Mouse (Mus musculus) testis, adult 2 months (tissue): ENCODE measurements around the gene 1700012A03Rik. TPM values are rescaled to one million over a fixed set of nuclear protein-coding genes. Genes with fewer than 3 reads are reported as not detected.

ENCODE experiments used
- H3K27ac ChIP-seq: fragments of 200-500 bp; 2 replicates; pipeline ENCODE4 v1.5.1; 2012; ENCODE audit warnings: low read depth, low read length; ENCODE audit not compliant: control insufficient read depth, insufficient read depth
- H3K27me3 ChIP-seq: fragments of 200-500 bp; 2 replicates; pipeline ENCODE4 v1.6.1; 2012; ENCODE audit warnings: mild to moderate bottlenecking, low read length, moderate library complexity; ENCODE audit not compliant: control insufficient read depth, insufficient read depth
- H3K36me3 ChIP-seq: fragments of 200-500 bp; 2 replicates; pipeline ENCODE4 v1.6.1; 2012; ENCODE audit warnings: mild to moderate bottlenecking, low read length; ENCODE audit not compliant: control insufficient read depth, insufficient read depth
- H3K4me1 ChIP-seq: fragments of 200-500 bp; 2 replicates; pipeline ENCODE4 v1.6.1; 2012; ENCODE audit warnings: low read length; ENCODE audit not compliant: control insufficient read depth, insufficient read depth
- H3K4me3 ChIP-seq: fragments of 200-500 bp; 2 replicates; pipeline ENCODE4 v1.5.1; 2012; ENCODE audit warnings: low read depth, mild to moderate bottlenecking, low read length, moderate library complexity, mixed read lengths; ENCODE audit not compliant: control insufficient read depth
- CTCF ChIP-seq: fragments of 200-500 bp; IDR thresholded peaks from 2 replicates; pipeline ENCODE4 v1.5.1; 2012; ENCODE audit warnings: low read depth, mild to moderate bottlenecking, inconsistent platforms, low read length, moderate library complexity; ENCODE audit not compliant: control insufficient read depth, insufficient read depth, insufficient replicate concordance
- POLR2A ChIP-seq: fragments of 200-500 bp; IDR thresholded peaks from 2 replicates; pipeline ENCODE4 v1.6.1; 2012; ENCODE audit warnings: low read depth, mild to moderate bottlenecking, inconsistent platforms, low read length, moderate library complexity; ENCODE audit not compliant: control insufficient read depth
- polyA plus RNA-seq: library from polyadenylated mRNA; depleted of rRNA; stranded (reverse); fragments of >200 nt; gene quantifications from 2 replicates; pipeline ENCODE4 v1.2.3, GENCODE M21; 2012

The 1700012A03Rik gene
- polyA plus RNA-seq, 1 experiment, result 193 TPM

GRCm38 (mm10) chr6:32052135-32052915 is 2.3 kb downstream of the 1700012A03Rik start:
- TF ChIP-seq POLR2A, result no peak
- TF ChIP-seq CTCF, result no peak
- peak overlapping the region; percentile 74 for H3K4me3 ChIP-seq
- no peaks in the 10 kb centered on the region for H3K27me3 ChIP-seq
- H3K27ac ChIP-seq, result no peak overlapping the region
- no peaks in the 10 kb centered on the region for H3K36me3 ChIP-seq
- no peaks in the 10 kb centered on the region; the same call in 1 of the 2 replicates for H3K4me1 ChIP-seq

- H3K4me1 ChIP-seq, result no peaks in the 10 kb centered on the region; the same call in 1 of the 2 replicates
- H3K4me3 ChIP-seq, result no peak overlapping the region
- H3K27ac ChIP-seq, result no peak overlapping the region
- TF ChIP-seq POLR2A (no peak), CTCF (no peak)
- no peaks in the 10 kb centered on the region for H3K36me3 ChIP-seq
- no peaks in the 10 kb centered on the region for H3K27me3 ChIP-seq
These were observed 6.5 kb downstream of the 1700012A03Rik start for GRCm38 (mm10) chr6:32056525-32056924.

GRCm38 (mm10) chr6:32058571-32058970 is 8.5 kb downstream of the 1700012A03Rik start:
- H3K27ac ChIP-seq, result no peak overlapping the region
- H3K4me3 ChIP-seq, result no peak overlapping the region
- no peaks in the 10 kb centered on the region for H3K27me3 ChIP-seq
- H3K36me3 ChIP-seq, result no peaks in the 10 kb centered on the region
- H3K4me1 ChIP-seq, result no peaks in the 10 kb centered on the region; the same call in 1 of the 2 replicates
- TF ChIP-seq CTCF (no peak), POLR2A (no peak)

- Histone ChIP-seq H3K27me3 (no peaks in the 10 kb centered on the region), H3K4me3 (no peak overlapping the region), H3K4me1 (no peaks in the 10 kb centered on the region), H3K27ac (no peak overlapping the region), H3K36me3 (no peaks in the 10 kb centered on the region)
- TF ChIP-seq POLR2A, result no peak
- TF ChIP-seq CTCF, result no peak
These were observed 10.6 kb downstream of the 1700012A03Rik start for GRCm38 (mm10) chr6:32060641-32061040.

GRCm38 (mm10) chr6:32061266-32061665 is 11.2 kb downstream of the 1700012A03Rik start:
- Histone ChIP-seq H3K36me3 (no peaks in the 10 kb centered on the region), H3K27ac (no peak overlapping the region), H3K4me3 (no peak overlapping the region), H3K27me3 (no peaks in the 10 kb centered on the region), H3K4me1 (no peaks in the 10 kb centered on the region)
- TF ChIP-seq CTCF (no peak), POLR2A (no peak)

- TF ChIP-seq CTCF (no peak), POLR2A (no peak)
- Histone ChIP-seq H3K27me3 (no peaks in the 10 kb centered on the region), H3K36me3 (no peaks in the 10 kb centered on the region), H3K4me3 (no peak overlapping the region), H3K27ac (no peak overlapping the region), H3K4me1 (no peaks in the 10 kb centered on the region)
These were observed 15.9 kb downstream of the 1700012A03Rik start for GRCm38 (mm10) chr6:32065789-32066510.

GRCm38 (mm10) chr6:32072161-32072560 is 22.1 kb downstream of the 1700012A03Rik start:
- Histone ChIP-seq H3K4me1 (no peaks in the 10 kb centered on the region), H3K36me3 (no peaks in the 10 kb centered on the region), H3K27ac (no peak overlapping the region), H3K4me3 (no peak overlapping the region), H3K27me3 (no peaks in the 10 kb centered on the region)
- no peak for TF ChIP-seq CTCF
- TF ChIP-seq POLR2A, result no peak
